Mouse (Mus musculus) MEL (cell line): Measurements from ENCODE around the gene Zscan21.
A peak's percentile ranks its signal among the peaks of the same experiment; 100 is the strongest.

Source experiments
- BHLHE40 ChIP-seq: IDR thresholded peaks from 2 replicates; pipeline ENCODE4 v1.6.1; 2012; ENCODE audit warnings: low read depth, mild to moderate bottlenecking, inconsistent platforms, low read length, improper control_type of control experiment, borderline replicate concordance
- CTCF ChIP-seq, 3 experiments: IDR thresholded peaks in 2 of 3; conservative IDR thresholded peaks in 1 of 3; 2 replicates each; pipeline ENCODE4 v1.5.1; 2011 to 2012; ENCODE audit warnings: low read length in 3 of 3, low read depth in 2 of 3, mild to moderate bottlenecking in 2 of 3, improper control_type of control experiment in 1 of 3, inconsistent platforms in 1 of 3, mixed read lengths in 1 of 3, moderate library complexity in 1 of 3; ENCODE audit not compliant: control insufficient read depth in 1 of 3, insufficient read depth in 1 of 3, poor library complexity in 1 of 3, severe bottlenecking in 1 of 3
- HCFC1 ChIP-seq: IDR thresholded peaks from 2 replicates; pipeline ENCODE4 v1.6.1; 2012; ENCODE audit warnings: low read depth, mild to moderate bottlenecking, inconsistent platforms, low read length, improper control_type of control experiment, moderate library complexity
- MAFK ChIP-seq: IDR thresholded peaks from 2 replicates; pipeline ENCODE4 v1.6.1; 2011; ENCODE audit warnings: low read depth, mild to moderate bottlenecking, low read length, improper control_type of control experiment, borderline replicate concordance
- POLR2A ChIP-seq, 2 experiments: IDR thresholded peaks; 2 replicates each; pipeline ENCODE4 v1.6.1; 2011 to 2012; ENCODE audit warnings: low read length in 2 of 2, mild to moderate bottlenecking in 2 of 2, control low read depth in 1 of 2, improper control_type of control experiment in 1 of 2, low read depth in 1 of 2, moderate library complexity in 1 of 2; ENCODE audit not compliant: control insufficient read depth in 1 of 2, insufficient read depth in 1 of 2, poor library complexity in 1 of 2
- USF1 ChIP-seq: IDR thresholded peaks from 2 replicates; pipeline ENCODE4 v1.6.1; 2014; ENCODE audit warnings: low read depth, mild to moderate bottlenecking, inconsistent platforms, low read length, improper control_type of control experiment, moderate library complexity
- ZC3H11A ChIP-seq: IDR thresholded peaks from 2 replicates; pipeline ENCODE4 v1.6.1; 2012; ENCODE audit warnings: low read depth, mild to moderate bottlenecking, inconsistent platforms, low read length, improper control_type of control experiment

DNA sequence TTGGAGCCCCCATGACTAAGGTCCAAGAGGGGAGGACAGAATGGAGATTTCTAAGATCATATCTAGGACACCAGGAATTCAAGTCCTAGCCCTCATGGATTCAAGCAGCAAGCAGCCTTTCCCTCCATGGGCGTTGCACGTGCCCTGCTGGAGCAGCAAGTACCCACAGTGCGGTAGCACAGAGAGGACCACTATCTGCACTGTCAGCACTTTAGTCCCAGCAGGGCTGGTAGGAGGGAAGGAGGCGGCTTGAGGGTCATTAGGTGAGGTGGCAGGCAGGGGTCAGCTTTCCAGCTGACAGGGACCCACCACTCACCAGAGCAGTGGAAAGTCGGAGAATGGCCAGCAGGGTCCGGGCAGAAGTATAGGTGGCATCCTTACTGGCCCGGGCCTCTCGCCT is 48.9 kb downstream of the Zscan21 start:
- TF ChIP-seq ZC3H11A (no peak), HCFC1 (no peak), USF1 (no peak), CTCF (IDR thresholded peaks at IDR 0.05 in 2 of 3, conservative IDR thresholded peaks at IDR 0.05 in 1 of 3; ENCODE audit: control insufficient read depth in 1 of 3, insufficient read depth in 1 of 3, low read depth in 2 of 3, low read length in 3 of 3, poor library complexity in 1 of 3, severe bottlenecking in 1 of 3) (no peak), BHLHE40 (no peak), MAFK (peak; percentile 63; the same call in 1 of the 2 replicates), POLR2A (IDR thresholded peaks at IDR 0.05; ENCODE audit: control insufficient read depth in 1 of 2, insufficient read depth in 1 of 2, low read depth in 1 of 2, low read length in 2 of 2, poor library complexity in 1 of 2) (peak; percentile 46; a peak in 2 of 4 replicates)
